23 mouse cellular contexts compared by ENCODE assay signal in the genomic region with DNA sequence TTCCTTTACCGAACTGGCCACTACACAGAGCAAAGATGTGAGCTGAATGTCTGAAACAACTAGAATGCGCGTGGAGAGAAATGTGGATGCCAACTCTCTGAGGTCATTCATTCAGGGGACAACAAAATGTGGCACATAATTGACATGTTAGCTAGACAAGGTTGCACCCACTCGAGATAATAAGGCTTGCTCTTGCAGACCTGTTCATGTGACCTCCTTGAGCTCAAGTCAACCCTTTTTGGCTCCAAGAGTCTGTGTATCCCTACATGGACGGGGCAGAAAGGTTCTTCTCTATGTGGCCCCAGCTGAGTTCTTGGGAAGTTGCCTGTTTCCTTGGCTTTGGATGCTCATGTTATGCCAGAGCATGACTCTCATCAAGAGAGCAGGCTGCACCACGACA.
A peak's percentile ranks its signal among the peaks of the same experiment; 100 is the strongest.
DNase-seq lines count a peak whose midpoint lies in the region; ATAC-seq and TF ChIP-seq lines count a peak whose summit lies in the region.
"Had no signal": no experiment of that assay in that cellular context is flagged by ENCODE, and none has a peak within 500 bp of the region (broad histone marks: within the 10 kb centered on the region; RNA-seq: fewer than 3 reads in every experiment).

No protein-coding gene starts in this region.

- H3K4me1 ChIP-seq in forebrain, embryonic 11.5 days (replicated peaks; ENCODE audit: control insufficient read depth, insufficient read depth, low read length): no peaks in the 10 kb centered on the region
- no peaks in the 10 kb centered on the region for H3K4me1 ChIP-seq in forebrain, postnatal 0 days (ENCODE audit: insufficient read depth)
- peaks cover 8% of the 10 kb centered on the region for H3K4me1 ChIP-seq in heart, embryonic 15.5 days (replicated peaks)
- peaks cover 13% of the 10 kb centered on the region for H3K4me1 ChIP-seq in heart, embryonic 10.5 days
- H3K4me1 ChIP-seq in midbrain, embryonic 11.5 days (ENCODE audit: control insufficient read depth, insufficient read depth, low read length): no peaks in the 10 kb centered on the region
- no peaks in the 10 kb centered on the region for H3K4me1 ChIP-seq in midbrain, embryonic 10.5 days
- H3K4me1 ChIP-seq: embryonic facial prominence, embryonic 10.5 days; embryonic facial prominence, embryonic 12.5 days; forebrain, embryonic 12.5 days had no signal

- no peak for TF ChIP-seq CTCF in forebrain, postnatal 0 days (IDR thresholded peaks at IDR 0.05; ENCODE audit: low read depth)

- no peak for ATAC-seq in forebrain, embryonic 11.5 days (replicated peaks; ENCODE audit: low FRiP score)
- ATAC-seq in forebrain, postnatal 0 days: no peak
- 0 out of 2 replicates have a peak, but pooled peaks have one; percentile 12 for ATAC-seq in heart, embryonic 15.5 days (replicated peaks; ENCODE audit: insufficient number of reproducible peaks, insufficient read depth, low FRiP score, low read depth)
- no peak for ATAC-seq in midbrain, embryonic 11.5 days (ENCODE audit: low FRiP score)
- ATAC-seq: activated CD4-positive, CD25-positive, alpha-beta regulatory T cell, adult 4 months; CD4-positive, CD25-positive, alpha-beta regulatory T cell, adult 4 months; forebrain, embryonic 14.5 days; forebrain, embryonic 16.5 days; Patski had no signal

- H3K27me3 ChIP-seq in forebrain, embryonic 11.5 days (ENCODE audit: control insufficient read depth, insufficient read depth, low read length): no peaks in the 10 kb centered on the region
- no peaks in the 10 kb centered on the region for H3K27me3 ChIP-seq in forebrain, postnatal 0 days (ENCODE audit: insufficient read depth, low read length)
- no peaks in the 10 kb centered on the region for H3K27me3 ChIP-seq in heart, embryonic 15.5 days
- H3K27me3 ChIP-seq in heart, embryonic 10.5 days (ENCODE audit: insufficient read depth, poor library complexity, severe bottlenecking): 0 out of 2 replicates have a peak, but pooled peaks cover 16% of the 10 kb centered on the region
- no peaks in the 10 kb centered on the region for H3K27me3 ChIP-seq in midbrain, embryonic 11.5 days (ENCODE audit: control insufficient read depth, insufficient read depth, low read length)
- peaks cover 25% of the 10 kb centered on the region for H3K27me3 ChIP-seq in midbrain, embryonic 10.5 days (ENCODE audit: low read depth, poor library complexity, severe bottlenecking)
- H3K27me3 ChIP-seq: embryonic facial prominence, embryonic 12.5 days; Patski had no signal

- no peak overlapping the region for H3K4me3 ChIP-seq in forebrain, embryonic 11.5 days (ENCODE audit: low read depth, low read length)
- H3K4me3 ChIP-seq in forebrain, postnatal 0 days (ENCODE audit: low read depth, low read length): no peak overlapping the region
- no peak overlapping the region for H3K4me3 ChIP-seq in heart, embryonic 15.5 days
- H3K4me3 ChIP-seq in heart, embryonic 10.5 days: no peak overlapping the region
- H3K4me3 ChIP-seq in midbrain, embryonic 11.5 days (ENCODE audit: low read depth, low read length): no peak overlapping the region
- H3K4me3 ChIP-seq in midbrain, embryonic 10.5 days: no peak overlapping the region
- H3K4me3 ChIP-seq: embryonic facial prominence, embryonic 10.5 days; embryonic facial prominence, embryonic 12.5 days; forebrain, embryonic 12.5 days had no signal

- no peak overlapping the region for H3K4me2 ChIP-seq in forebrain, embryonic 11.5 days (ENCODE audit: low read depth, low read length, severe bottlenecking)
- H3K4me2 ChIP-seq in forebrain, postnatal 0 days (ENCODE audit: low read depth): no peak overlapping the region
- no peak overlapping the region for H3K4me2 ChIP-seq in heart, embryonic 15.5 days
- no peak overlapping the region for H3K4me2 ChIP-seq in midbrain, embryonic 11.5 days
- H3K4me2 ChIP-seq: embryonic facial prominence, embryonic 12.5 days; forebrain, embryonic 12.5 days had no signal

- peak; percentile 28 for DNase-seq in forebrain, embryonic 11.5 days (ENCODE audit: low spot score)
- DNase-seq in forebrain, postnatal 0 days: no peak
- DNase-seq in heart, embryonic 10.5 days (ENCODE audit: low spot score): no peak
- DNase-seq in midbrain, embryonic 11.5 days (ENCODE audit: low spot score, missing footprints): peak; percentile 80
- DNase-seq in midbrain, embryonic 10.5 days (ENCODE audit: low spot score): no peak
- DNase-seq: adrenal gland, adult 8-10 months; adrenal gland, postnatal 14 days; adrenal gland, postnatal 36 days; B cell, adult 2 months; cerebellum, adult 11-12 months; cerebellum, adult 2 months; cerebellum, adult 9-10 months; cerebellum, postnatal 25 days had no signal

- WGBS in forebrain, embryonic 11.5 days: 85% methylated on average over 6 of the region's 6 CpGs
- 56% methylated on average over 6 of the region's 6 CpGs for WGBS in forebrain, postnatal 0 days
- 54% methylated on average over 6 of the region's 6 CpGs for WGBS in heart, embryonic 15.5 days
- 67% methylated on average over 6 of the region's 6 CpGs for WGBS in heart, embryonic 10.5 days
- 86% methylated on average over 6 of the region's 6 CpGs for WGBS in midbrain, embryonic 11.5 days
- WGBS in midbrain, embryonic 10.5 days: 85% methylated on average over 6 of the region's 6 CpGs

- no peak overlapping the region for H3K27ac ChIP-seq in forebrain, embryonic 11.5 days (ENCODE audit: low read depth, low read length)
- H3K27ac ChIP-seq in forebrain, postnatal 0 days (ENCODE audit: low read depth, low read length): no peak overlapping the region
- H3K27ac ChIP-seq in heart, embryonic 15.5 days: no peak overlapping the region
- no peak overlapping the region for H3K27ac ChIP-seq in heart, embryonic 10.5 days
- H3K27ac ChIP-seq in midbrain, embryonic 11.5 days (ENCODE audit: low read depth, low read length): no peak overlapping the region
- H3K27ac ChIP-seq in midbrain, embryonic 10.5 days (replicated peaks): no peak overlapping the region
- H3K27ac ChIP-seq: embryonic facial prominence, embryonic 10.5 days; embryonic facial prominence, embryonic 12.5 days; forebrain, embryonic 12.5 days had no signal

- H3K36me3 ChIP-seq in forebrain, embryonic 11.5 days (ENCODE audit: control insufficient read depth, insufficient read depth, low read length): no peaks in the 10 kb centered on the region
- H3K36me3 ChIP-seq in forebrain, postnatal 0 days (ENCODE audit: insufficient read depth): no peaks in the 10 kb centered on the region
- H3K36me3 ChIP-seq in heart, embryonic 15.5 days: no peaks in the 10 kb centered on the region
- no peaks in the 10 kb centered on the region for H3K36me3 ChIP-seq in heart, embryonic 10.5 days
- no peaks in the 10 kb centered on the region for H3K36me3 ChIP-seq in midbrain, embryonic 11.5 days (ENCODE audit: control insufficient read depth, insufficient read depth, low read length)
- H3K36me3 ChIP-seq in midbrain, embryonic 10.5 days: no peaks in the 10 kb centered on the region
- H3K36me3 ChIP-seq: embryonic facial prominence, embryonic 10.5 days; embryonic facial prominence, embryonic 12.5 days; forebrain, embryonic 12.5 days; G1E had no signal

- H3K9ac ChIP-seq in forebrain, embryonic 11.5 days (ENCODE audit: low read length): no peak overlapping the region
- no peak overlapping the region for H3K9ac ChIP-seq in forebrain, postnatal 0 days
- H3K9ac ChIP-seq in heart, embryonic 15.5 days: no peak overlapping the region
- no peak overlapping the region for H3K9ac ChIP-seq in midbrain, embryonic 11.5 days (ENCODE audit: low read length)
- H3K9ac ChIP-seq: embryonic facial prominence, embryonic 12.5 days; forebrain, embryonic 12.5 days had no signal

- no peaks in the 10 kb centered on the region for H3K9me3 ChIP-seq in forebrain, embryonic 11.5 days (ENCODE audit: control insufficient read depth, low read length)
- no peaks in the 10 kb centered on the region for H3K9me3 ChIP-seq in forebrain, postnatal 0 days (ENCODE audit: low read length)
- H3K9me3 ChIP-seq in heart, embryonic 15.5 days (replicated peaks): no peaks in the 10 kb centered on the region
- H3K9me3 ChIP-seq in heart, embryonic 10.5 days: no peaks in the 10 kb centered on the region
- H3K9me3 ChIP-seq in midbrain, embryonic 11.5 days (ENCODE audit: control insufficient read depth, low read length): no peaks in the 10 kb centered on the region
- H3K9me3 ChIP-seq in midbrain, embryonic 10.5 days (replicated peaks): no peaks in the 10 kb centered on the region
- H3K9me3 ChIP-seq: embryonic facial prominence, embryonic 10.5 days; embryonic facial prominence, embryonic 12.5 days; forebrain, embryonic 12.5 days had no signal

Comparison
In these comparisons a context has a peak if more than half of its experiments do, and no peak if none do; other contexts are left out.
1. DNase-seq: peak in forebrain, embryonic 11.5 days (single experiment) and midbrain, embryonic 11.5 days (single experiment); none in forebrain, postnatal 0 days (single experiment), heart, embryonic 10.5 days (single experiment) and midbrain, embryonic 10.5 days (single experiment).